Mouse (Mus musculus) urinary bladder, adult 18-20 months (tissue): Measurements from ENCODE around the gene Hist2h2bb.

Experiments
- DNase-seq, 2 experiments: peaks; one replicate each; pipeline ENCODE4 v3.0.0; 2022; ENCODE audit warnings: low spot score in 2 of 2, mixed read lengths in 2 of 2

Gene Hist2h2bb

DNA sequence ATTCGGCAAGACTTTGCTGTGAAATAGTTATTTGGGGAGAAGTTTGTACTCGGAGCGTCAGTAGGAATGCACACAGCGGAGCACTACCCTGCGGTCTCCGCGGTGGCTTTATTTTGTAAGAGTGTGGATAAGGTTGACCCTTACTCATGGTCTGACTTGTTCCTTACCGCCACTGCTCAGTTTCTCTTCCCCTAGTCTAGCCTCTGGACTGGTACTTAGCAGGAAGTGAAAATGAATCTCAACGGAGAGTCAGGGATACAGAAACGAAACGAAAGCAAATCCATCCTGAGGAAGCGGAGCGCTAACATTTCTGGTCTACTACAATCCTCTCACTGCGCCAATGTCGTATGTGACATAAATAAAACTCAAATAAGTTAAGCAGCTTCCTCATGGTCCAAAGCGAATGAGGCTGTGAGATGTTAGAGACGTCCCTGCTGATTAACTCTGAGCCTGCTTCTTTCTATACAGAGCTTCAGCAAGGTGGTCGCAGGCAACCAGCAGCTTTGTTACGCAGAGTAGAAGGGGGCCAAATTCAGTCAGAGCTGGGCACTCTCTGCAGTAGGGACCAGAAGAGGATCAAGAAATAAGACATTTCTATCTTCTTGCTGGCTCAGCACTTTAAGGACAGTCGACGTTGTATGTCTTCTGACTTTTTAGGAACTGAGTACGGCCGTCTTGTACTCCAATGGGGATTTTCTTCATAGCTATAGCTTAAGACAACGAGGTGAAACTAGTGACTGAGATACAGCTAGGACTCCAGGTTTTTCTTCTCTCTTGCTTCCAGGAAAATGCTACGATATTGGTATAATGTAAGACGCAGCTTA is 31.4 kb downstream of the Hist2h2bb start:
- DNase-seq: no peak

DNA sequence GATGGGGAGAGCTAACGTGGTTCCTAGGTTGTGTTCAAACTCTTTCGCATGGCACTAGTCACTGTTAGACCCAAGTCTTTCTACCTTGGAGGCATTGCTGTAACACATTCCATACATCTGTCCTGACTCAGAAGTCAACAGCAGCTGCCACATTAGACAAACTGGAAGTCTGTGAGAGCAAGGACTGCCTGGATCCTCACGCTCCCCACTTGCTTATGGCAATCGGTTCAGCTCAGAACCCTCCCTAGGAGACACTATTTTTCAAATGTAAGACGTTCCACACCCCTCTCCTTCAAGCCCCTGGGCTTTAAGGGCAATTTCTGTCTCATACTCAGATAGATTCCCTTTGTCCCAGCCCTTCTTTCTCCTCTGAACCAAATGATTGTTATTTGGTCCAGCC is 32.5 kb downstream of the Hist2h2bb start:
- DNase-seq: no peak

DNA sequence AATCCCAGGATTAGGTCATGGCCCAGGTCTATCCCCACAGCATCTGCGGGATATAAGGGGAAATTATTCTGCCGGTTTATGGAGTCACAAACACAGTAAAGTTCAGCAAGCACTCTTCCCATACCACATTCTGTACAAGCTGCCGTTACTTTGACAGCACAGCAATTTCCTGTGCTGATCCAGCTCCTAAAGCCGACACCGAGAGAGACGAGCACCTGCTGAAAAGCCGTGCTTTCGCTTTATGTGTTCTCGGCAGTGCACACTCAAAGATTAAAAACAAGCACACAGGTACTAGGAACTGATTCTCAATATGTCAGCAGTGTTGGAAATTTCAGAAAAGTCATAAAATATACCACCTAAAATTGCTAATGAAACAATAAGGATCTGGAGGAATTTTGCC is 37.0 kb downstream of the Hist2h2bb start:
- no peak for DNase-seq

DNA sequence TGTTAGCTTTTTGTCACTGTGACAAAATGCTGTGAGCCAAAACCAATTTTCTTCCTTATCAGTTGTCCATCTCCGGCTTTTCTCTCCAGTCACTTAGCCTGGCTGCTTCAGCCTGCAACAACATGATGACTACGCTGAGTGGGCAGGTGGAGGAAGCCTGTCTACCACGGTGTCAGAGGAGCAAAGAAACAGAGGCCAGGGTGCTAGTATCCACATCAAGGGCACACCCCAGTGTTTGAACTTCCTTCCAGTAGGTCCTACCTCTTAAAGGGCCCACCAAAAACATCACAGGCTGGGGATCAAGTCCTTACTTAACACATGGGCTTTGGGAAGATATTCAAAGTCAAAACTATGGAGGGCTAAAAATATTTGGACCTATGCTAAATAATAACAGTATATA is 39.9 kb downstream of the Hist2h2bb start:
- DNase-seq: no peak

DNA sequence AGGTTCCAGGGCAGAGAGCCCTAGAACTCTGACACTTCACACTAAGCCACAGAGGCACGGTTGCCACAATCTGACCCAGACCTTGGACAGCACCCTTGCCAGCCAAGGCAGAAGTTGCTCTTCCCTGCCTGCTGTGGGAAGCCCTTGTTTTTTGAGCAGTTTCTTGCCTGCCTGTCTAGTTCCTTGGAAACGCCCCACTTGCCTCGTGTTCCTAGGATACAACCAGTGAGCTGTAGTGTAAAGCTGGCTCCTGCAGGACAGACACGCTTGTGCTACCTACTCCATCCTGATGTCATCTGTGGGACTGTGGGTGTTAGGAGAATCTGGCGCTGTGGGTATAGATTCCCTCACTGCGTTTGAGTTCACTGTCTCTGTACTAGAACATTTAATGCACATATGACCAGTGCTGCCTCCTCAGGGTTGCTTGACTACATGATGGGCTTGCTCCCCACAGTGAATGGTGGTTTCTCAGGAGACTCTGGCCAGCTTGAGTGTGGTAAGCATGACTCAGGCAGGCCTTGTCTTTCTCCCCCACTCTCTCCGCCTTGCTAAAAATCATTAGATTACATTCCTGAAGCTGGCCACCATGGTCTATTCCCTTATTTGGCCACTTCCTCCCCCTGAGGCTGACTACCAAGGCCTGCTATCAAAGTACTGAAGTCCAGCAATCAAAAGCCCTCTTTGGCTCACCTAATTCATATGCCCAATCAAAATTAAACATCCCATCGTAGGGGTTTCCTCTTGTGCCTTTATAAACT is 43.0 kb downstream of the Hist2h2bb start:
- DNase-seq: no peak
